Mouse (Mus musculus) MEL (cell line): ENCODE results near the gene Phykpl. TPM values are rescaled to one million over a fixed set of nuclear protein-coding genes. Genes with fewer than 3 reads are reported as not detected.
A peak's percentile ranks its signal among the peaks of the same experiment; 100 is the strongest.

Experiments
- DNase-seq: peaks from one replicate; pipeline ENCODE4 v3.0.0; 2011; ENCODE audit warnings: low read depth, low spot score
- H3K27ac ChIP-seq: 2 replicates; pipeline ENCODE4 v1.5.1; 2012; ENCODE audit warnings: low read depth, mild to moderate bottlenecking, control low read depth, low read length, moderate library complexity; ENCODE audit not compliant: control insufficient read depth
- H3K27me3 ChIP-seq, 2 experiments: fragments of 150-350 bp in 1 of 2; sonication (generic) in 1 of 2; 2 replicates each; pipeline ENCODE4 v1.6.1; 2012; ENCODE audit warnings: low read length in 2 of 2, mild to moderate bottlenecking in 2 of 2, improper control_type of control experiment in 1 of 2, moderate library complexity in 1 of 2; ENCODE audit not compliant: insufficient read depth in 2 of 2, control insufficient read depth in 1 of 2
- H3K36me3 ChIP-seq, 2 experiments: 2 replicates each; pipeline ENCODE4 v1.6.1; 2012 to 2014; ENCODE audit warnings: low read length in 2 of 2, improper control_type of control experiment in 1 of 2, inconsistent platforms in 1 of 2, mild to moderate bottlenecking in 1 of 2; ENCODE audit not compliant: insufficient read depth in 2 of 2, control insufficient read depth in 1 of 2
- H3K4me1 ChIP-seq, 2 experiments: fragments of 150-350 bp in 1 of 2; sonication (generic) in 1 of 2; 2 replicates each; pipeline ENCODE4 v1.6.1; 2012; ENCODE audit warnings: low read length in 2 of 2, improper control_type of control experiment in 1 of 2, mild to moderate bottlenecking in 1 of 2; ENCODE audit not compliant: insufficient read depth in 2 of 2, control insufficient read depth in 1 of 2
- H3K4me3 ChIP-seq, 2 experiments: fragments of 150-350 bp in 1 of 2; sonication (generic) in 1 of 2; 2 replicates each; pipeline ENCODE4 v1.5.1; 2012; ENCODE audit warnings: low read depth in 2 of 2, low read length in 2 of 2, mild to moderate bottlenecking in 2 of 2, moderate library complexity in 2 of 2, control low read depth in 1 of 2, improper control_type of control experiment in 1 of 2; ENCODE audit not compliant: control insufficient read depth in 1 of 2, insufficient read depth in 1 of 2
- H3K79me2 ChIP-seq: 2 replicates; pipeline ENCODE4 v1.6.1; 2012; ENCODE audit warnings: mild to moderate bottlenecking, low read length, moderate library complexity; ENCODE audit not compliant: control insufficient read depth, poor library complexity, insufficient read depth
- H3K9ac ChIP-seq: 2 replicates; pipeline ENCODE4 v1.6.1; 2012; ENCODE audit warnings: low read depth, mild to moderate bottlenecking, control low read depth, low read length, moderate library complexity; ENCODE audit not compliant: control insufficient read depth, poor library complexity, severe bottlenecking
- H3K9me3 ChIP-seq: fragments of 150-350 bp; sonication (generic); replicated peaks from 2 replicates; pipeline ENCODE4 v1.6.1; 2012; ENCODE audit warnings: mild to moderate bottlenecking, low read length, improper control_type of control experiment, moderate library complexity; ENCODE audit not compliant: insufficient read depth
- BHLHE40 ChIP-seq: IDR thresholded peaks from 2 replicates; pipeline ENCODE4 v1.6.1; 2012; ENCODE audit warnings: low read depth, mild to moderate bottlenecking, inconsistent platforms, low read length, improper control_type of control experiment, borderline replicate concordance
- CHD1 ChIP-seq: IDR thresholded peaks from 2 replicates; pipeline ENCODE4 v1.6.1; 2012; ENCODE audit warnings: low read depth, mild to moderate bottlenecking, inconsistent platforms, low read length, improper control_type of control experiment
- E2F4 ChIP-seq: IDR thresholded peaks from 2 replicates; pipeline ENCODE4 v1.6.1; 2011; ENCODE audit warnings: low read depth, low read length, improper control_type of control experiment, borderline replicate concordance
- EP300 ChIP-seq, 2 experiments: IDR thresholded peaks; 2 replicates each; pipeline ENCODE4 v1.6.1; 2011; ENCODE audit warnings: improper control_type of control experiment in 2 of 2, low read length in 2 of 2, low read depth in 1 of 2, mild to moderate bottlenecking in 1 of 2
- GABPA ChIP-seq: IDR thresholded peaks from 2 replicates; pipeline ENCODE4 v1.6.1; 2012; ENCODE audit warnings: low read depth, mild to moderate bottlenecking, inconsistent platforms, low read length, improper control_type of control experiment, moderate library complexity
- GATA1 ChIP-seq: IDR thresholded peaks from 2 replicates; pipeline ENCODE4 v1.6.1; 2011; ENCODE audit warnings: low read depth, low read length, improper control_type of control experiment
- HCFC1 ChIP-seq: IDR thresholded peaks from 2 replicates; pipeline ENCODE4 v1.6.1; 2012; ENCODE audit warnings: low read depth, mild to moderate bottlenecking, inconsistent platforms, low read length, improper control_type of control experiment, moderate library complexity
- MAX ChIP-seq: IDR thresholded peaks from 2 replicates; pipeline ENCODE4 v1.6.1; 2011; ENCODE audit warnings: low read length, improper control_type of control experiment
- MXI1 ChIP-seq: IDR thresholded peaks from 2 replicates; pipeline ENCODE4 v1.6.1; 2011; ENCODE audit warnings: mild to moderate bottlenecking, low read depth, low read length, improper control_type of control experiment
- MYB ChIP-seq: IDR thresholded peaks from 2 replicates; pipeline ENCODE4 v1.6.1; 2011; ENCODE audit warnings: mild to moderate bottlenecking, low read depth, low read length, improper control_type of control experiment
- MYC ChIP-seq: IDR thresholded peaks from 2 replicates; pipeline ENCODE4 v1.6.1; 2011; ENCODE audit warnings: low read depth, mild to moderate bottlenecking, low read length, improper control_type of control experiment, moderate library complexity
- NELFE ChIP-seq: IDR thresholded peaks from 2 replicates; pipeline ENCODE4 v1.6.1; 2011; ENCODE audit warnings: low read depth, low read length, improper control_type of control experiment
- POLR2A ChIP-seq, 2 experiments: IDR thresholded peaks; 2 replicates each; pipeline ENCODE4 v1.6.1; 2011 to 2012; ENCODE audit warnings: low read length in 2 of 2, mild to moderate bottlenecking in 2 of 2, control low read depth in 1 of 2, improper control_type of control experiment in 1 of 2, low read depth in 1 of 2, moderate library complexity in 1 of 2; ENCODE audit not compliant: control insufficient read depth in 1 of 2, insufficient read depth in 1 of 2, poor library complexity in 1 of 2
- POLR2AphosphoS5 ChIP-seq: IDR thresholded peaks from 2 replicates; pipeline ENCODE4 v1.6.1; 2012; ENCODE audit warnings: low read depth, borderline replicate concordance, mild to moderate bottlenecking, inconsistent platforms, low read length, moderate library complexity, mixed read lengths
- RCOR1 ChIP-seq: IDR thresholded peaks from 2 replicates; pipeline ENCODE4 v1.6.1; 2012; ENCODE audit warnings: low read depth, mild to moderate bottlenecking, inconsistent platforms, low read length, improper control_type of control experiment
- SIN3A ChIP-seq: IDR thresholded peaks from 2 replicates; pipeline ENCODE4 v1.6.1; 2012; ENCODE audit warnings: low read length, improper control_type of control experiment, inconsistent platforms
- TAL1 ChIP-seq: IDR thresholded peaks from 2 replicates; pipeline ENCODE4 v1.6.1; 2012; ENCODE audit warnings: mild to moderate bottlenecking, inconsistent platforms, low read length, moderate library complexity, mixed read lengths
- TBP ChIP-seq: IDR thresholded peaks from 2 replicates; pipeline ENCODE4 v1.8.0; 2011; ENCODE audit warnings: low read depth, low read length, improper control_type of control experiment
- UBTF ChIP-seq: IDR thresholded peaks from 2 replicates; pipeline ENCODE4 v1.6.1; 2012; ENCODE audit warnings: low read depth, mild to moderate bottlenecking, inconsistent platforms, low read length, improper control_type of control experiment, moderate library complexity, borderline replicate concordance; ENCODE audit not compliant: insufficient read depth
- USF1 ChIP-seq: IDR thresholded peaks from 2 replicates; pipeline ENCODE4 v1.6.1; 2014; ENCODE audit warnings: low read depth, mild to moderate bottlenecking, inconsistent platforms, low read length, improper control_type of control experiment, moderate library complexity
- USF2 ChIP-seq, 2 experiments: IDR thresholded peaks; 2 replicates each; pipeline ENCODE4 v1.6.1; 2011 to 2012; ENCODE audit warnings: improper control_type of control experiment in 2 of 2, low read length in 2 of 2, borderline replicate concordance in 1 of 2, inconsistent platforms in 1 of 2, low read depth in 1 of 2, mild to moderate bottlenecking in 1 of 2; ENCODE audit not compliant: insufficient read depth in 1 of 2
- ZKSCAN1 ChIP-seq: IDR thresholded peaks from 2 replicates; pipeline ENCODE4 v1.6.1; 2012; ENCODE audit warnings: low read depth, mild to moderate bottlenecking, inconsistent platforms, low read length, improper control_type of control experiment, moderate library complexity
- ZNF384 ChIP-seq: IDR thresholded peaks from 2 replicates; pipeline ENCODE4 v1.6.1; 2012; ENCODE audit warnings: low read depth, mild to moderate bottlenecking, inconsistent platforms, low read length, improper control_type of control experiment
- polyA plus RNA-seq, 2 experiments: library from polyadenylated mRNA; stranded (reverse) in 1 of 2; unstranded in 1 of 2; fragments of >175 nt in 1 of 2; fragments of >200 nt in 1 of 2; gene quantifications; 2 replicates each; pipeline versions ENCODE4 v1.2.1 to v1.2.4; 2012; ENCODE audit warnings: low replicate concordance in 2 of 2, low read depth in 1 of 2; ENCODE audit not compliant: insufficient read length in 2 of 2, insufficient read depth in 1 of 2, missing spikeins in 1 of 2
- total RNA-seq: library from RNA; depleted of rRNA; stranded (reverse); fragments of 300-350 nt; gene quantifications from 2 replicates; pipeline ENCODE4 v1.2.3, GENCODE M21; 2012

The Phykpl gene
- total and polyA plus RNA-seq, 3 experiments, result 22.7 to 23.0 TPM; not detected in 1

DNA sequence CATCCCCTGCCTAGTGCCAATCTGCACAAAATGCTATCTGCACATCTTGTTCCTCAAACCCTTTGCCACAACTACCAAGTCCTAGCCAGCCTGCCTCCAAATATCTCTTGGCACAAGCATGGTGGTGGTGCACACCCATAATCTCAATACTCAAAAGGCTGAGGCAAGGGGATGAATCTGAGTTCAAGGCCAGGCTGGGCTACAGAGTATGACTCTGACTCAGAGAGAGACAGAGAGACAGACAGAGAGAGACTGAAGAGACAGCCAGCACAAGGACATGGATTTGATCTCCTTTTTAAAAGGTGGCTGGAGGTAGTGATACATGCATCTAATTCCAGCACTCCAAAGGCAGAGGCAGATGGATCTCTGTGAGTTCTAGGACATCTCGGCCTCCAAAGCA lies 21.3 kb upstream of the Phykpl start:
- no peak overlapping the region for H3K27ac ChIP-seq
- H3K4me1 ChIP-seq, result peaks cover 0 to 2% of the 10 kb centered on the region in 2 experiments; a peak in 1 of 4 replicates
- H3K79me2 ChIP-seq, result no peaks in the 10 kb centered on the region
- no peaks in the 10 kb centered on the region for H3K9me3 ChIP-seq
- no peak overlapping the region for H3K9ac ChIP-seq
- no peak for TF ChIP-seq TBP
- TF ChIP-seq ZKSCAN1, result no peak
- no peak for TF ChIP-seq BHLHE40
- TF ChIP-seq POLR2AphosphoS5, result no peak
- TF ChIP-seq USF2 (IDR thresholded peaks at IDR 0.05; ENCODE audit: borderline replicate concordance in 1 of 2, insufficient read depth in 1 of 2, low read depth in 1 of 2, low read length in 2 of 2), result no peak
- TF ChIP-seq E2F4, result no peak
- TF ChIP-seq MXI1, result no peak
- no peak for TF ChIP-seq MAX
- TF ChIP-seq MYC, result no peak
- TF ChIP-seq GABPA, result no peak
- TF ChIP-seq RCOR1, result no peak
- no peak for TF ChIP-seq UBTF
- TF ChIP-seq CHD1, result no peak
- TF ChIP-seq SIN3A, result no peak
- TF ChIP-seq HCFC1, result no peak
- TF ChIP-seq TAL1, result no peak
- no peak for TF ChIP-seq POLR2A (IDR thresholded peaks at IDR 0.05; ENCODE audit: control insufficient read depth in 1 of 2, insufficient read depth in 1 of 2, low read depth in 1 of 2, low read length in 2 of 2, poor library complexity in 1 of 2)
- TF ChIP-seq, all 39 proteins: peak for 0
- no peaks in the 10 kb centered on the region for H3K36me3 ChIP-seq
- DNase-seq, result no peak
- H3K4me3 ChIP-seq, result no peak overlapping the region
- peaks cover 0 to 1% of the 10 kb centered on the region in 2 experiments; a peak in 2 of 4 replicates for H3K27me3 ChIP-seq

DNA sequence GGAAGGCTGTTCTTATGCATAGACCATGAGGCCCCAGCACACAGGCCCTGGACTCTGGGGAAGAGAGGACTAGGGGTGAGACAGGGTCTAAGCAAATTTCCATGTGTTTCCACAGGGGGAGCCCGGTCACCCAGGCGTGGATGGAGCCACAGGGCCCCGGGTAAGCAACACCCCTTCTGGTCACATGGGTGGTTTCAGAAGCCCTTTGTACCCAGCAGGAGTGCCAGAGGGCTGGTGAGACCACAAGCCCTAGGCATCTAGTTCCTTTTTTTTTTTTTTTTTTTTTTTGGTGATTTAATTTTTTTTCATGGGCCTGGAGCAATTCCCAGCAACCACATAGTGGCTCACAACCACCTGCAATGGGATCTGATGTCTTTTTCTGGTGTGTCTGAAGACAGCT lies 19.5 kb upstream of the Phykpl start:
- DNase-seq, result peak; percentile 56

More for the DNA sequence above, 19.5 kb upstream of the Phykpl start:
- no peaks in the 10 kb centered on the region for H3K9me3 ChIP-seq
- H3K79me2 ChIP-seq, result no peaks in the 10 kb centered on the region
- H3K27ac ChIP-seq, result no peak overlapping the region
- no peak overlapping the region for H3K9ac ChIP-seq
- TF ChIP-seq ZNF384, result peak; percentile 94
- TF ChIP-seq GATA1, result no peak
- TF ChIP-seq USF1, result peak; percentile 80
- no peak for TF ChIP-seq GABPA
- TF ChIP-seq NELFE, result no peak
- TF ChIP-seq MYB, result no peak
- no peak for TF ChIP-seq EP300 (IDR thresholded peaks at IDR 0.05; ENCODE audit: low read depth in 1 of 2, low read length in 2 of 2)
- no peak for TF ChIP-seq SIN3A
- no peak for TF ChIP-seq BHLHE40
- TF ChIP-seq TBP, result 0 out of 2 replicates have a peak, but pooled peaks have one; percentile 24
- peaks cover 1 to 5% of the 10 kb centered on the region in 2 experiments; a peak in 2 of 4 replicates for H3K27me3 ChIP-seq
- H3K36me3 ChIP-seq, result no peaks in the 10 kb centered on the region
- H3K4me1 ChIP-seq, result peaks cover 0 to 2% of the 10 kb centered on the region in 2 experiments; a peak in 1 of 4 replicates
- no peak overlapping the region for H3K4me3 ChIP-seq
